Mouse (Mus musculus): ENCODE data around the gene C1ra. TPM values are rescaled to one million over a fixed set of nuclear protein-coding genes. Genes with fewer than 3 reads are reported as not detected.
A peak's percentile ranks its signal among the peaks of the same experiment; 100 is the strongest.
"Not testable (repeated sequence)": the region's sequence is repeated elsewhere in the genome, so short reads cannot be mapped to it uniquely, and the experiment has no call there.

Gene C1ra
- polyA plus RNA-seq (2017; shearing (Covaris generic)) = under 1 TPM; 0.19 to 0.44 (median 0.43) TPM

DNA sequence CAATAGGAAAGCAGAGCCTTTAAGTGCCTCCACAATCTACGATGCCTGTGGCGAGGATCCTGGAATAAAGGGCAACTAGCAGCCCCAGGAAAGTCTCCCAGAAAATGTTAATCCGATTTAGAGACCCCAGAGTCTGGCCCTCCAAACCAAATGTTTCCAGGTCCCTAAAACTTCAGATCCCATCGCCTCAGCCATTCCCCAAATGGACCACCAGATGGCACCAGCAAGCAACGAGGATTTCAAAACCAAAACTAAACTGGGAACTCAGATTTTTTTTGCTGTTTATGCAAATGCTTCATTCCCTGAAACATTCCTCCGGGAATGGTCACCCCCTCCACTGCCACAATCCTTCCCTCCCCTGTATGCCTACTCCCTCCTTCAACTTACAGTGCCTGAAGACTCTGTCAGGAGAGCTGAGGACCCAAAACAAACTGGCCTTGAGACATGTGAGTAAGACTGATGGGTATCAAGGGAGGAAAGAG is at the start of gene C1ra:
TSS of gene C1ra (plus strand) at position 51 of the 482 bp plus-strand sequence.
- no peak for ATAC-seq

DNA sequence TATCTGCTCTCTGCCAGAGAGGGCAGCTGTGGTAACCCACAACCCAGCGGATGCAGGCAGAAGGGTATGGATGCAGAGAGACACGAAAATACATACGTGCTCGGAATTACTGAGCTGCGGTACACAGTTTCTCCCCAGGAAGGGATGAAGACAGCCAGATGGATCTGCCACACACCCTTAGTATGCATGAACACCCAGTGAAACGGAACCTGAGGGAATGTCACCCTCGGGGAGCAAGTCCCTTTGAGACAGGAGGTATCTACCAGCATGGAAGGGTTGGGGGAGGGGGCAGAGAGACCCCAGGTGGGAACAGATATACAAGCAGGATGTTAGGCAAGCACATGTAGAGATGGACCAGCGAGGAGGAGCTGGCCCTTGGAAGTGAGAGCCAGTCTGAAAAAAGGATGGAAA is 48.3 kb upstream of the C1ra start:
- ATAC-seq = no peak

DNA sequence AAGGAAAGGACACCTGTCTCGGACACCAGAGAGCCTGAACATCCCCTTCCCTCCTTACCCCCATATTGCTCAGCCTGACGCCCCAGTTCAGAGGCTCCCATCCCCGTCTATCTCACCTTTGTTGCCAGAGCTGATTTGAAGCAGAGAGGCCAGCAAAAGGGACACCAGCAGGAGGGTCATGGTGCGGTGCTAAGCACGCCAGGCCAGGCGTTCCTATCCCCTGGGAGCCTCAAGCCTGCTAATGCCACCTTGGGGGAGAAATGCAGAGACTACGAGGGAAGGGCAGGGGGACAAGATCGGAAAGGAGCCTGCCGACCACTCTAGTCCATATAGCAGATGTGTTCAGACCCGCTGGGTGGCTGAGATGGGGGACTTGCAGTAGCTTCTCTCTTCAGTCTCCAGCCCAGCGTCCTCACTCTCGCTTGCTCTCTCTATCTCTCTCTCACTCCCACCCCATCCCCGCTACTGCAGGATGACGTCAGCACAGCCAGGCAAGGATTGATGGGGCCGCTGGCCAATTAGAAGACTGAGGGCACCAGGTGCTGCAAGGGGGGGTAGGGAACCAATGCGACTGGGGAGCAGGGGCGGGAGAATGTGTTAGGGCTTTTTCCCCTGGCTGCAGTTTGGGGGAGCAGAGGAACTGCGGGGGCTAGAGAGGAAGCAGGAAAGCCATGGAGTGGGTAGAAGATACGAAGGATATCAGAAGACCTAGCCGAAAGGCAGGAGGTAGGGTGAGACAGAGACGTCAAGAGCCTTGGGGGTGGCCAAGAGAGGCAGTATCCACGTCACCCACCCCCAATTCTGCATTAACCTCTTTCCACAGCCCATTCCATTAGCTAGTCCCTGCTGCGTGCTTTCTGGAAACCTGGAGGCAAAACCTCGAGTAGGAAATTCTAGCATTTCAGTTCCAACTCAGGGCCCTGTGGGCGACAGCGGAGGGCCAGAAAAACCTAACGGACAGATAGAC is 47.6 kb upstream of the C1ra start, which contains the start of gene Clstn3:
TSS of gene Clstn3 (minus strand) at position 490 of the 967 bp plus-strand sequence.
- peak; percentile 48 for ATAC-seq

DNA sequence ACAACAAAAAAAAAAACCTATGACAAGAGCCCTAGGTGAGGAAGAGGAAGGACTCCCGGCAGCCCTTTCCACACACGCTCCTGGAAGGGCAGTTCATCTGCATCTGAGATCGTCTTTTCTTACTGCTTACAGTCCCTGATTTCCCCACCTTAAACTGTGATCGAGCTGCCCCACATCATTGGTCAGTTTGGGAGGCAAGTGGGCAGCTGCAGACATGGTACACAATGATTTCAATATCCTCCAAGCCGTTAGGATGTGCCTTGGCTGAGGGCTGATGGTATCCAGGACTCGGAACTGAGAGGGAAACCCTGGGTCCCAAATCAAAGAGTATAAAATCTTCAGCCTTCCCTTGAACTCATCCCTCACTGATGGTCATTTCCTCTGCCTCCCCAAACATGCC is 46.9 kb upstream of the C1ra start:
- ATAC-seq = no peak

DNA sequence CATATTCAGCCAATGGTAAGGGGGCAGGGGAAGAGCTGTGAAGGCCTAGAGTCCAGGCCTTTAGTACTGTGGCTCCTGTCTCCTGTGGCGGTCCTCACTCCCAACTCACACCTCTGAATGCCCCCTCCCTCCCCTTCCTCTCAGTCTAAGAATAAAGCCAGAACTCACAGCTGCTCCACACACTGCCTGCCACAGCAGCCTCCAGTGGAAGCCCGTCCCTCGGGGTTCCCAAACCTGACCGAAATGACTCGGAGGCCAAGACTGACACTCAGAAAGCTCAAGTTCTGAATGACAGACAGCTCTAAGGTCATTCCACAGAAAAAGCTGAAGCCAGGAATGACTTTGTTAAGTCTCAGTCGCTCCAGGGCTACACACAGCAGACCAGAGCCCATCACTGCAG is 46.5 kb upstream of the C1ra start:
- ATAC-seq = no peak

DNA sequence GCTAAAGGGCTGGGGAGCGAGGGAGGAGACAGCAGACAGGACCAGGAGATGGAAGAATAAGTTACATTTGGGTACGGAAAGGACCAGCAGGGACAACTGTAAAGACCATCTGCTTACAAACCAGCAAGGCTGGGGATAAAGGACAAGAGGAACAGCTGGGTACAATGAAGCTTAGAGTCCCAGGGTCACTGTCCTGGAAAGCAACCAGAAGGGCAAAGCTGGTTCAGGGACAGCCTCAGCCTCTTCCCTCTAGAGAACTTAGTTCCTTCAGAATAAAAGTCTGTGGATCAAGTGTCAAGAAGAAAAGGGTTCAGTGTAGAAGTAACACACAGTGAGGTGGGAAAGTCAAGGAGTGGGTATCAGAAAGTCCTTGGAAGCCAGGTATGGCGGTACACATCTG is 41.1 kb upstream of the C1ra start:
- ATAC-seq = no peak

DNA sequence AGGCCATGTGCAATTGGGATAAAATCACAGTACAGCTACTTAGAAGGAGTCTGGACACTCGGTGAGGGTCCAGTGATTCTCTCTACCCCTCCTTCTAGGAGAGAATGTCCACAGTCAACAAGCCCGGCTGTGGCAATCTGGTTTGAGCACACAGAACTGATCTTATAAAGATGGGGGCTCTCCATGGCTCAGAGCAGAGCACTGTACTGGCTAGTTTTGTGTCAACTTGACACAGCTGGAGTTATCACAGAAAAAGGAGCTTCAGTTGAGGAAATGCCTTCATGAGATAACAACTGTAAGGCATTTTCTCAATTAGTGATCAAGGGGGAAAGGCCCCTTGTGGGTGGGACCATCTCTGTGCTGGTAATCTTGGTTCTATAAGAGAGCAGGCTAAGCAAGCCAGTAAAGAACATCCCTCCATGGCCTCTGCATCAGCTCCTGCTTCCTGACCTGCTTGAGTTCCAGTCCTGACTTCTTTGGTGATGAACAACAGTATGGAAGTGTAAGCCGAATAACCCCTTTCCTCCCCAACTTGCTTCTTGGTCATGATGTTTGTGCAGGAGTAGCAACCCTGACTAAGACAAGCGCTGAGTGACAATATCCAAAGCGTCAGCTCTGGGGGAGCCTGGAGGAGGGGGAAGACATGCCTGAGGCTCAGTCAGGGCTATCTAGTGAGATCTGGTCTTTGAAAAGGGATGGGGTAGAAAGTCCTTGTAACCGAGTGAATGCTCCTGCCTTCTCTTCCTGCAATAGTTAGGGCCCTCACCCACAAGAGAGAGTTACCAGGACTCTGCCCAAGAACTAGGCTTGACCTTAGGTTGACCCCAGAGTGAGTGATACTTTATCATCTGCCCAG is 40.2 kb upstream of the C1ra start:
- not testable (repeated sequence) for ATAC-seq

DNA sequence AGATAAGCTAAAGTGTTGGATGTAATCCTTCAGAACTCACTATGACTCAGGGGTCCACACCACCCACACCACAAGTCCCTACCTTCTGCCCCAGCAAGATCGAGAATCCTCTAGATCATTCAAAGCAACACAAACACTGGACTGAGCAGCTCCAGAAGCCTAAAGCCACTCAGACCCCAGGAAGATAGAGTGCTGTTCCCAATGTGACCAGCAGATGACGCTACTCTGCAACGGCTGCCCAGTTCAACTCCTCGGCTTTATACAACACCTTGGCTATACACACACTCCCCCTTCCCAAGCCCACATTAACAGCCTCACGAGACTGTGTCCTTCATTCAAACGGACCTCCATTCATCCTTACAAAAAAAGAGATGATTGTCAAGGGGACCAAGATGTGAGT is 39.4 kb upstream of the C1ra start:
- no peak for ATAC-seq

DNA sequence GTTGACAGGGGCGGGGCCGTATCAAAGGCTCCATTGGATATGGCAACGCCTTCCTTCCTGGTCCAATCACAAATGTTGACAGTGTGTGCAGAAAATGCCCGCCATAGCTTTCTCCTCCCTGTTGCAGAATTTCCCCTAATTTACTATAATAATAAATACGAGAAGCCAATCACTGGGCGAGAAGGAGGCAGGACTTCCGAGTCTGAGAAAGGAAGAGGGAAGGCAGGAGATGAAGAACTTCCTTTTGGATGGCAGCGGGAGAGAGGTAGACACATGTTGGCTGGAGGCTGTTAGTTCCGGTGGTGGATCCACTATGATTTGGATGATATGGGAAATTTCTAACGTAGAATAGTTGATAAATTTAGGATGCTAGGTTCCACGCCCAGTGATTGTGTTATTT is 37.6 kb upstream of the C1ra start:
- no peak for ATAC-seq

DNA sequence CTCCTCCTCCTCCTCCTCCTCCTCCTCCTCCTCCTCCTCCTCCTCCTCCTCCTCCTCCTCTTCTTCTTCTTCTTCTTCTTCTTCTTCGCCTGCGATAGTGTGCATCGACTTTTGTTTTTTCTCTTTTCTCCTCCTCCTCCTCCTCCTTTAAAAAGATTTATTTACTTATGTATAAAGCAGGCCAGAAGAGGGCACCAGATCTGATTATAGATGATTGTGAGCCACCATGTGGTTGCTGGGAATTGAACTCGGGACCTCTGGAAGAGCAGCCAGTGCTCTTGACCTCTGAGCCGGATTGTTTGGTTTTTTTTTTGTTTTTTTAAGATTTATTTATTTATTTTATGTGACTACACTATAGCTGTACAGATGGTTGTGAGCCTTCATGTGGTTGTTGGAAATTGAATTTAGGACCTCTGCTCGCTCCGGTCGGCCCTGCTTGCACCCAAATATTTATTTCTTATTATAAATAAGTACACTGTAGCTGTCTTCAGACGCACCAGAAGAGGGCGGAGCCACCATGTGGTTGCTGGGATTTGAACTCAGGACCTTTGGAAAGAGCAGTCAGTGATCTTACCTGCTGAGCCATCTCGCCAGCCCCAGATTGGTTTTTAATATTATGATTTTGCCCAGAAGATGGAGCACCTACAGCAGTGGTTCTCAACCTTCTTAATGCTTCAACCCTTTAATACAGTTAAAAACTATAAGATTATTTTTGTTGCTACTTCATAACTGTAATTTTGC is 36.7 kb upstream of the C1ra start:
- ATAC-seq = not testable (repeated sequence)

DNA sequence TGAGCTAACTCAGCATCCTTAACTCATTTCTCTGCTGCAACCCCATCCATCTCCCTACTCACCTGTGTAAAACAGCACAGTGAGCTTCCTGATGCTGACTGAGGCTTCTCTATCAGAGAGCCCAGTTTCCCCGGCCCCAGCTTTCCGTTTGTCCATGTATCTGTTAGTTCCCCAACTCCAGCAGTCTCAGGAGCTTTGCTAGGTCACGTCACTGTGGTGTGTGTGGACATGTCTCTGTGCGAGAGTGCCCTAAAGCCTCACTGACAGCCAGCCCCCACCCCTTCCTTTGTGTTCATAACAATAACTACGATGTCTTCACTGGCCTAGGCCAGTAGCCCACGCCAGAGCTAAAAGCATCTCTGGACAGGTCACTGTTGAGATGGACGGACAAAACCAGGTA is 36.0 kb upstream of the C1ra start:
- no peak for ATAC-seq

DNA sequence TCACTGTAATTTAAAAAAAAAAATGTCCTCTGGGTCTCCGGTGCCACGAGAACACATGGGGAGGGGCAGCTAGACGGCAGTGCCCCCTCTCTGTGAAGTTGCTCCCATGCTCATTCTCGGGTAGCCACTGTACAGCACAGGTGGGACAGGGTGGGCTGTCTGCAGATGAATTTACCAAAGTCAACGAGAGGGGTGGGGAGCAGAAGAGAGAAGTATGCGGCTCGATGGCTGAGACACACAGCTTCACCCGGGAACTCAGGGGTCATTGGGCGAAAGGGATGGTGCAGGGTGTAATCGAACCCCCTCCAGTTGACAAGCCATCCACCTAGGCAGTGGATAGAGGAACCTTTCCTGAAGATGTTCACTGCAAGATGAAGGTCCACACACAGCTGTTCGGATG is 35.4 kb upstream of the C1ra start:
- no peak for ATAC-seq

DNA sequence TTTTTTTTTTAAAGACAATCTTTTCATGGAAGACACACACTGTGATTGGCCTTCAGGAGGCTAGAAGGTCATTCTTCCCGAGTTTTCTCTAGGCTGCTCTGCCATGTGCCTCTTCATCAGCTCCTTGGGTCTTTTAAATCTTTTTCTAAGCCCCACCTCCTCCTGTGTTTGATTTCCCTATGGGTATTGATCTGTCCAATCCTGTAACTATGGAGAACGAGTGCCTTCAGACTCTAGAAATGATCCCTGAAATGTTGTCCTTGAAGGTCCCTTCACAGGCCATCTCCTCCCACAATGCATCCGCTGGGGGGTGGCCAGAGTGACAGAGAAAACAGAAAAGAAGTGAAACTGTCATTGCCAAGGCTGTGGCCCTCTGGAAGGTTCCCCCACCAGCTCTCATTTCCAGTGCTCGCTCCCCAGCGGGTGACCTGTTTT is 35.0 kb upstream of the C1ra start:
- no peak for ATAC-seq

DNA sequence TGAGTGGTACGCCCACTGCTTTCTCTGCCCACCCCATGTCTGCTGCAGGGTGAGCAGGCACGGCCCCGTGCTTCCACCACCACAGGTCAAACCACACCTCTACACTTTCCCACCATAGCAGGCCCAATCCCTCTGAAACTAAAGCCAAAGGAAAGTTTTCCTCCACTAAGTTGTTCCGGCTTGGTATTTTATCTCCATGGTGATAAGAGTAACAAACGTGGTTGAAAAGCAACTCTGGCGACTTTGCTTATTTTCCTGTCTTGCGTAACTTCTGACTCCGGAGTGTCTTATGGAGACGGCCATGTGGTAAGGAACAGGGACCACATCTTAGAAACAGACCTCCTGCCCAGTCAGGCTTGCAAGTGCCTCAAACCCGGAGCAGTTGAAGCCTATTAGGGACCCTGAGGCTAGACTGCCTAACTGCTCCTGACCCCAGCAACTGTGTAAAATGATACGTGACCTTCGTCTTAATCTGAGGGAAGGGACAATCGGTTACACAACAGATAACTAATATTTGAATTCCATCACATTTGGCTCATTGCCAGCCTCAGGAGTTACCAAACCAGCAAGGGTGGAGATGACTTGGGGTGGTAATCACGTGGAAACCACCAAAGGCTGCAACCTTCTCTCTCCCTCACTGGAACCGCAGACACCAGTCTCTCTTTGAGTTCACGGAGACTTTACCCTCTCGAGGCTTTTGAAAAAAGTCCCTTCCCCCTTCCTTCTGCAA is 34.1 kb upstream of the C1ra start:
- no peak for ATAC-seq

DNA sequence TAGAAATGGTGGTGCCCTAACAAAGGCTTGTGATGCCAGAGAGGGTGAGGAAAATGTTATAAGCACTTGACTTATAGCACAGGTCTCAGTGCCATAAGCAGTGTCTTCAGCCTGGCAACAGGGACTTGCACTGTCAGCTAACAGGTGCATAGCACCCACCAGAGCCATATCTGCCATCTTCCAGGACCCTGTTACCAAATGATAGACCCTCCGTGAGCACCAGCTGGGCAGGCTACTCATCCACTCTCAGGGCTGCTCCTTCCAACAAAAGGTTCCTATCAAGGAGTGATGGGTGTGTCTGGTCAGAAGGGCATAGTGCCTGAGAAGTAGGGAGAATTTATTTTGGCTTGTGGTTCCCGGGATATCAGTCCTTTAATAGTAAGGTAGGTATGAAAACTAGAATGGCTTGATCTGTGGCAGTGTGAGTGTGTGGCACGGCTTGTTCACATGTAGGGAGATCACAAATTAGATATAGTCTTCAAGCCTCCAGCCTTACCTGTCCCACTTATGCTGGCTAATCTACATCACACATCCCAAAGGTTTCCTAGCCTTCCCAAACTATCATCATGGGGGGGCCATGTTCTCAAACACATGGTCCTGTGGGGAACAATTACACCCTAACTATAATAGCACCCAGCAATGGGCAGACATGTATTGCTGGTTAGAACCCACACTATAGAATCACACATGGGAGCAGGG is 33.2 kb upstream of the C1ra start:
- no peak for ATAC-seq

DNA sequence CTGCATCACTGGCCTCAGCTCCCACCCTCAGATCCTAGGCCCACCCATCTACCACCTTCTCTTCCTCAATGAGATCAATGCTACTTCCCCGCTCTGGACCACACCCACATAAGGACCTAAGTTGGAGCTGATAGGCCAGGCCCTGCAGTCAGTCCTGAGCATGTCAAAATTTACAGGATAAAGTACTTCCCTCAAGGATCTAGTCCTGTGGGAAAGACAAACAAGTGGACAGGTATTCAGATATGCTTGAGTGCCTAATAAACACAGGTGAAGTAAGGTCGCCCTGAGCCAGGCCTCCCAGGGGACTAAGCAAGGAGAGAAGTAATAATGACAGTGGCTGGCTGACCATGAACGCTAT is 32.7 kb upstream of the C1ra start:
- no peak for ATAC-seq

DNA sequence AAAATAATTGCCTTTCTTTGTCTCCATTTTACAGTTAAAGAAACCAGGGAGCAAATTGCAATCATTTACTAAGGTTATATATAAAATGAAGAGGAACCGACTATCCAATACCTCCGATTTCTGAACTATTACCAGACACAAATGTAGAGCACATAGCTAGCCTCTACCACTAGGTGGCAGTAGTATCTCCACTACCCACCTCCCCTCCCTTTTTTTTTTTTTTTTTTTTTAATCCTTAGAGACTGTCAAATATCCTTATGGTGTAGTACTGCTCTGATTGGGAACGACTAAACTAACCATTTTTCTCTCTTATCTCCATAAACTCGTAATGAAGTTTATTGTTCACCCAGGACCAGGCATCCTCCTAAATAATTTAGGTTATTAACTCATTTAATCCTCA is 31.9 kb upstream of the C1ra start:
- peak; percentile 32 for ATAC-seq

DNA sequence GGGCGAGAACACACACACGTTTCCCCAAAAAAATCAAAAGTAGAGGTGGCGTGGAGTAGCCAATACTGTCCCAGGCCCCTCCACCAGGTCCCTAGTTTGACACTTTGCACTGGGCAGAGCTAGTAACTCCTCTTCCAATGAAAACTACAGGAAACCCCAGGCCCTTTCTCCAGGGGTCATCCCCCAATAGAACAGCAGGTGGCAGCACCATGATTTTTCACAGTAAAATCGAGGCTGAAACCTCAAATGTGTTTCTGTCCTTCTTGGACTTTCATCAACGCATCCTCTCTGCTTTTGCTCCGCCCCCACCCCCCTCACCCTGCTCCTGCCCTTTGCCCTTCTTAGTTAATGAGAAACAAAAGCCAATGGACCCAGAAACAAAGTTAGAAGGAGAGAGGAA is 30.6 kb upstream of the C1ra start:
- ATAC-seq = no peak

DNA sequence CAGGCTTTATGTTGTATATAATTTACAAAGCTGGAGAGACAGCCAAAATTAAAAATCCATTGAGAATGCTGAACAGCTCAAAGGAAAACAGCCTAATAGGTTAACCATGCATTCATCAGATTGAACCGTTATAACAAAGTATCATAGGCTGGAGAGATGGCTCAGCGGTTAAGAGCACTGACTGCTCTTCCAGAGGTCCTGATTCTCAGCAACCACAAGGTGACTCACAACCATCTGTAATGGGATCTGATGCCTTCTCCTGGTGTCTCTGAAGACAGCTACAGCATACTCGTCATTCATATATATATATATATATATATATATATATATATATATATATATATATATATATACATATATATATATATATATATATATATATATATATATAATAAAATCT is 28.4 kb upstream of the C1ra start:
- ATAC-seq = not testable (repeated sequence)

DNA sequence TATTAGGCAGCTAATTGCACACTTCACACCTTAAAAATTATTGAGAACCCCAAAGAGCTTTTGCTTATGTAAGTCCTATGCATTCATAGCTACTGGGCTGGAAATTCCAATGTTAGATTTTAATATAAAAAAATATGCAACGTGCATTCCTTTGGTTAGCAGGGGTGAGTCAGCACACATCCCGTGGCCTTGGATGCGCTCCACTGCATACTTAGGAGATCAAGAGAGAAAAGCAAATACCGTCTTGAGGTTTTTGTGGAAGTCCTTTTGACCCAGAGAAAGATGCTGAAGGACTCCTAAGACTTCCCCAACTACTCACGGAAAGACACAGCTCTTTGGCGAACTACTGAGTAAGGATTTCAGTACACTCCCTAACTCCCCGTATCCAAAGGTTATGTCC is 27.4 kb upstream of the C1ra start:
- no peak for ATAC-seq

All from inflammation-experienced regulatory T-cells, adult 6 months (primary cell).